Mouse (Mus musculus) embryonic stem cell, embryonic (primary cell): ENCODE data around the gene Slc40a1.

Experiments
- CTCF ChIA-PET, 4 experiments: fragments of 300-600 bp in 2 of 4; fragments of 350-600 bp in 2 of 4; sonication (Branson Sonifier 250); formaldehyde crosslinking; loops; one replicate each; lab custom pipeline; 2022; ENCODE audit warnings: inconsistent platforms in 2 of 4; lab: Charles Lee
- POLR2A ChIA-PET, 4 experiments: fragments of 300-600 bp in 2 of 4; fragments of 350-600 bp in 2 of 4; sonication (Branson Sonifier 250); formaldehyde crosslinking; loops; one replicate each; lab custom pipeline; 2022; ENCODE audit warnings: antibody characterized with exemption in 4 of 4, inconsistent platforms in 1 of 4; lab: Charles Lee

The Slc40a1 gene

GRCm38 (mm10) chr1:45894168-45894912 lies 32.0 kb downstream of the Slc40a1 start:
- CTCF ChIA-PET = no interaction called here
- POLR2A ChIA-PET = no interaction called here

DNA sequence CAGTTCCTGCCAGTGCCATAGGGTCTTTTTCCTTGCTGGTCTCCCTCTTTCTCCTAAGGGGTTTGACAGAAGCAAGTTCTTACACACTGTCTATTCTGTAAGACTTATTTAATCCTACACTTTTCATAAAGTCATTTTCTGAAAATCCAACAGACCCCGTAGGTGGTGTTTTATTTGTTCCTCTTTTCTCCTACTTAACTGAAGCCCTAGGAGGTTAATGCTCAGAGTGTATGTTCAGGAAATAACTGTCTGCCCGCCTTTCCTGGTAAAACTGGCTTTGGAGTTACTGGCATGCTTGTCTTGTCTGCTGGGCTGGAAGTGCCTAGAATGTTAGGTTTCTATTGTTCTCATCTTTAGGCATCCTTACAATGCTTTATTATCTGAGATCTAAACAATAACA lies 34.3 kb downstream of the Slc40a1 start:
- POLR2A ChIA-PET = no interaction called here
- CTCF ChIA-PET = no interaction called here

DNA sequence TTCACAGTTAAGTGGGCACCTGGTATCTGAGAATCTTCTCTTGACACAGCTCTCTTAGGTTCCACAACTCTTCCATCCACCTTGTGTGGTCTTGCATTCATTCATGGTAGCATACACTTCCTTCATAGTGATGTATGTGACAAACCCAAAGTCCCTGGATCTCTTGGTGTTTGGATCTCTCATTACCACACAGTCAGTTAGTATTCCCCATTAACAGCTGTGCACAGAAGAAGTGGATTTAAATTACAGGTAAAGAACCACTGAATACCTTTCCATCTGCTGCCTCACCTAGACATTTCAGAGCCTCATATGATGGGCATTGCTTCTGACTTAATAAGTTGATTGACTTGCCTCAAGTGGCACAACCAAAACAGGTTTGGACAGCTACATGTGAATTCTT lies 36.1 kb downstream of the Slc40a1 start, which contains the start of gene Gm5269:
Gene Gm5269, minus strand, starts transcription at position 101 of the 400 bp plus-strand sequence.
- ChIA-PET POLR2A (no interaction called here), CTCF (no interaction called here)

GRCm38 (mm10) chr1:45886800-45887199 lies 39.5 kb downstream of the Slc40a1 start:
- CTCF ChIA-PET = no interaction called here

DNA sequence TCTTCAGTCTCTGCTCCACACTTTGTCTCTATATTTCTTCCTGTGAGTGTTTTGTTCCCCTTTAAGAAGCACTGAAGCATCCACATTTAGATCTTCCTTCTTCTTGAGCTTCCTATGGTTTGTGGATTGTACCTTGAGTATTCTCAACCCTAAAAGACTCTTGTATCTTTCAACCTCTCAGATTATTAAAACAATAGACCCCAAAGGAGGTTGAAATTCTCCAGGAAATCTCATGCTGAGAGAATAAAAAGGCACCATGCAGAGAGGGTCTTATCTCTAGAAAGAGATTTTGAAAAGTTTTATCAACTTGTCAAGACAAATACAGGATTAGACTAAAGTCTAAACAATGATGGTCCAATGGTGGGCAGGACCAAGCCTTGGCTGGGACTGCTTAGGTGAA lies 42.9 kb downstream of the Slc40a1 start:
- ChIA-PET CTCF (no interaction called here), POLR2A (interaction anchor here in 1 of 4 experiments (1.2 kb wide), 1 partner anchor 13 kb away, joined by 4 read pairs; no protein-coding TSS in a partner anchor)

More at GRCm38 (mm10) chr1:45886800-45887199, 39.5 kb downstream of the Slc40a1 start:
- POLR2A ChIA-PET = no interaction called here

- POLR2A ChIA-PET = interaction anchor here in 1 of 4 experiments (0.5 to 1.2 kb wide), 3 partner anchors 10 to 522 kb away, joined by 3 to 4 read pairs (median 4); no protein-coding TSS in a partner anchor
- CTCF ChIA-PET = interaction anchor here in 1 of 4 experiments (0.6 kb wide), 1 partner anchor 43 kb away, joined by 3 read pairs; no protein-coding TSS in a partner anchor
These were observed 44.2 kb downstream of the Slc40a1 start for GRCm38 (mm10) chr1:45882076-45882475.

- POLR2A ChIA-PET = interaction anchor here in 1 of 4 experiments (0.9 kb wide), 1 partner anchor 9 kb away, joined by 3 read pairs; no protein-coding TSS in a partner anchor
- CTCF ChIA-PET = no interaction called here
These were observed 45.0 kb downstream of the Slc40a1 start for GRCm38 (mm10) chr1:45881228-45881832.

GRCm38 (mm10) chr1:45877463-45877862 lies 48.9 kb downstream of the Slc40a1 start:
- CTCF ChIA-PET = no interaction called here
- POLR2A ChIA-PET = no interaction called here

GRCm38 (mm10) chr1:45876450-45877198 lies 49.7 kb downstream of the Slc40a1 start:
- ChIA-PET POLR2A (interaction anchor here in 1 of 4 experiments (0.6 kb wide), 1 partner anchor 33 kb away, joined by 6 read pairs; no protein-coding TSS in a partner anchor), CTCF (no interaction called here)

- POLR2A ChIA-PET = no interaction called here
- CTCF ChIA-PET = no interaction called here
These were observed 50.7 kb downstream of the Slc40a1 start for GRCm38 (mm10) chr1:45875640-45876039.

DNA sequence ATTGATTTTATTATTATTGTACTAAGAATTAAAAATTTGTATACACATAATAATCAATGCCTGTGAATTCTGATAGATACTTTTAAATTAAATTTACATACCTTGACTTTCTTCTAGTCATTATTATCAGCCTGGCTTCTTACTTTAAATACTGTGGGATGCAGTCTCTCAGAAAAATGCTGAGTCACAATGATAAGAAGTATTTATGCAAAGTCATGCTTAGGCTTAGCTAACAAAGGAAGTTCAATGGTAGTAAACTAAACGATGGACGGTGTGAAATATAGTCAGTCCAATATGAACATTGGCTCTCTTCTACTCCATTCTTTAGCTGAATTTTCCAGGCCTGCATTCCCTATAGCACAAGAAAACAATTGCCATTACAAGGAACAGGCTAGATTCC lies 53.1 kb downstream of the Slc40a1 start:
- POLR2A ChIA-PET = no interaction called here
- CTCF ChIA-PET = no interaction called here

DNA sequence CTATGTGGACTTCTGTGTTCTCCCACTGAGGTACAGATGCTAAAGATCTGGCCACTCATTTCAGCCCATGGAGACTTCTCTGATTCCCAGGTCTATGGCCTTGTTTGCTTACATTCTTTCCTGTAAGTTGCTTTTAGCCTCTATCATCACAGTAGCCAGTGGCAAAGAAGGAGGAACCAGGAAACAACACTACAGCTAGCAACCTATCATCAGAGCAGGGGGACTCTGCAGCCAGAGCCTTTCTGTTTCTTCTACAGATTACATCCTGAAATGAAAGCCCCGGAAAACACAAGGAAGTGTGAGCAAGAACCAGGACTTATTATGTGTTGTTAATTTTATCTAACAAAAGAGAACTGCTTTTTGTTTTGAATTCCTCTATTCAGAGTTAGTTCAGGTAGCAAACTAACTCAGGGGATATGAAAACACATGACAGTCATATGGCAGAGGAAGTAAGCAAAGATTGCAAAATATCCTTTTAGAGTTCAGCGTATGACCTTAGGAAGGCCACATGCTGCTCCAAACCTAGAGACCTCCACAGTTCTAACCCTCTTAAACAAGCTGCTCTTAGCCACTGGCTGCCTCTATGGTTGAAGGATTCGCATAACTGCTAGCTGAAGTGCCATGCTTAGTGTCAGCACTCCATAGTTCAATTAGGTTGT lies 57.7 kb downstream of the Slc40a1 start:
- POLR2A ChIA-PET = no interaction called here

DNA sequence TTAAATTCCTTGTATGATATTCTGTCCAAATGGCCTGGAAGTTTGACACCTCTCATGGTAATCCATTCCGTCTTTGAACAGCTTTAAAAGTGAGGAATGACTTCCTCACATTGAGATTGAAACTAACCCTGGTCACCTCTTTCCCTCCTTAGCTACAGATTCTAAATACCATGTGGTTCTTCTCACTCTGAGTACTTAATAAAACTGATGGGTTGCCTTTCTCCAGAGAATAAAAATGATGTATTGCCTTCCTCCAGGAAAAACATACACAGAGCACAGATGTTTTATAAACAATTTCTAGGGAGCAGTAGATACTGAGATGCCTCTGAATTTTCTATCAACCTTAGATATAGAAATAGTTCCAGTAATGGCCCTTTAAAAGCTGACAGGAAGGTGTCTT lies 58.3 kb downstream of the Slc40a1 start:
- POLR2A ChIA-PET = no interaction called here

More for the DNA sequence above, 57.7 kb downstream of the Slc40a1 start:
- CTCF ChIA-PET = no interaction called here

GRCm38 (mm10) chr1:45866288-45867018 lies 59.9 kb downstream of the Slc40a1 start:
- CTCF ChIA-PET = no interaction called here
- POLR2A ChIA-PET = no interaction called here

More for the DNA sequence above, 58.3 kb downstream of the Slc40a1 start:
- CTCF ChIA-PET = no interaction called here

DNA sequence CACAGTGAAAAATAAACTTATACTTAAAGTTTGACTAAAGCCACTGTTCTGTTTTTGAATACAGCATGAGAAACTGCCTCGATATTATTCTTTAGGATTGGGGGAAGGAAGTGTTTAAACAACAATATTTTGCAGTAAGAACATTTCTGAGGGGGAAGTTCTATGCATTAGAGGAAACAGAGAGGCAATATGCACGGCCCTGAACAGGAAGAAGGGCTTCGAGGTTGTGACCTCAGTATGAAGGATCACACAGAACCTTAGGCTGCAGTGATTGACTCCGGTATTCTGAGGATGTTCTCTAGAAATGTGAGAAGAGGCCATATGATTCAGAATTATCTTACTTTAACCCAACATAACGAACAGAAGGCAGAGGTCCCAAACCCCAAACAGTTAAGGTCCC lies 60.6 kb downstream of the Slc40a1 start:
- ChIA-PET POLR2A (no interaction called here), CTCF (no interaction called here)

DNA sequence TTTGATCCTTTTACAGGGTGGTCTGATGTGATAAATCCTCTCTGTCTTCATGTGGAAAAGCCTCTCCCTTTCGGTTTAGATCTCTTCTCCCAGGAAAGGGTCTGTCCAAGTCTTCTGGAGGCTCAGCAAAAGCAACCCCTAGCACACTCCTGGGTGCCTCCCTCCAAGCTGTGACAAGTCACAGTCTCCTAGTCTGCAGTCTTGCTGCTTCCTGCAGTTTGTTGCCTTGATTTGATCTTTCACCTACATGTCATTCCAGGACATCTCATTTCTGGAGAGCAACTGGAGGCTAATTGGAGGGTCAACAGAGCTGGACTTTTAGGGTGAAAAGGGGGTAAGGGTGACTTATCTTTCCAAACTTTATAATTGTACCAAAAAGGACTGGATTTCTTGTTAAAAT lies 61.0 kb downstream of the Slc40a1 start:
- POLR2A ChIA-PET = no interaction called here
- CTCF ChIA-PET = no interaction called here

- POLR2A ChIA-PET = no interaction called here
- CTCF ChIA-PET = no interaction called here
These were observed 61.7 kb downstream of the Slc40a1 start for GRCm38 (mm10) chr1:45864564-45865014.

DNA sequence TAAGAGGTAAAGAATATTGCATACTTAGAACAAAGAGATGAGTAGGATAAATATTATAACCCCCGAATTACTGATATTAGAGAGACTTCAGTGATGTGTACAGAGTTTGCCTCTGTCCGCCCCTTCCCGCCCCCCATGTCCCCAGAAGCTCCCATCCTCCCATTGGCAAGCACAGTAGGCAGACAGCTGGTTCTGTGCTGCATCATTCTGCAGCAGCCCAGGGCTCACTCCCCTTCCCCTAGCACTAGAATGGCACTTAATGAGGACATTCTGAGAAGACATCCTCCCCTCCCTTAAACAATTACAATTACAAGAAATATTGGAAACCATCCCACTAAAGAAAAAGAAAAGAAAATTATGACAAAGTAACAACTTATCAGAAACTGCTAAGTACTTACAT lies 62.7 kb downstream of the Slc40a1 start:
- ChIA-PET CTCF (interaction anchor here in 1 of 4 experiments (0.6 kb wide), 1 partner anchor 215 kb away, joined by 6 read pairs; no protein-coding TSS in a partner anchor), POLR2A (no interaction called here)
